Mouse (Mus musculus): ENCODE results near the gene Cdh5. TPM values are rescaled to one million over a fixed set of nuclear protein-coding genes. Genes with fewer than 3 reads are reported as not detected.

Gene Cdh5
- polyA plus RNA-seq, 1 experiment: 0.34 TPM

- no peaks in the 10 kb centered on the region for H3K9me3 ChIP-seq (replicated peaks; ENCODE audit: control insufficient read depth, insufficient read depth, low read length, poor library complexity, severe bottlenecking)
- H3K27me3 ChIP-seq (ENCODE audit: control insufficient read depth, insufficient read depth, low read length, poor library complexity, severe bottlenecking): no peaks in the 10 kb centered on the region
- H3K27ac ChIP-seq (ENCODE audit: insufficient read depth, low read length): no peak overlapping the region
- H3K4me3 ChIP-seq (ENCODE audit: low read depth, low read length): no peak overlapping the region
- TF ChIP-seq CTCF (IDR thresholded peaks at IDR 0.05; ENCODE audit: low read depth, low read length) (no peak), POLR2A (IDR thresholded peaks at IDR 0.05; ENCODE audit: insufficient read depth, low read length) (no peak), EP300 (IDR thresholded peaks at IDR 0.05; ENCODE audit: insufficient read depth, low read depth, low read length) (no peak)
- H3K9ac ChIP-seq (ENCODE audit: low read depth, poor library complexity, severe bottlenecking): no peak overlapping the region
- no peaks in the 10 kb centered on the region for H3K36me3 ChIP-seq (ENCODE audit: control insufficient read depth, insufficient read depth, low read length, poor library complexity, severe bottlenecking)
- no peaks in the 10 kb centered on the region for H3K4me1 ChIP-seq (ENCODE audit: control insufficient read depth, insufficient read depth, low read length)
Measured at GRCm38 (mm10) chr8:104146717-104147494, 45.5 kb downstream of the Cdh5 start.

GRCm38 (mm10) chr8:104147947-104148346 is 46.5 kb downstream of the Cdh5 start:
- no peak overlapping the region for H3K27ac ChIP-seq (ENCODE audit: insufficient read depth, low read length)
- TF ChIP-seq EP300 (IDR thresholded peaks at IDR 0.05; ENCODE audit: insufficient read depth, low read depth, low read length): no peak
- no peak for TF ChIP-seq CTCF (IDR thresholded peaks at IDR 0.05; ENCODE audit: low read depth, low read length)
- no peak for TF ChIP-seq POLR2A (IDR thresholded peaks at IDR 0.05; ENCODE audit: insufficient read depth, low read length)

GRCm38 (mm10) chr8:104160731-104161130 is 59.3 kb downstream of the Cdh5 start:
- Histone ChIP-seq H3K4me1 (ENCODE audit: control insufficient read depth, insufficient read depth, low read length) (no peaks in the 10 kb centered on the region), H3K9me3 (replicated peaks; ENCODE audit: control insufficient read depth, insufficient read depth, low read length, poor library complexity, severe bottlenecking) (peaks cover 6% of the 10 kb centered on the region), H3K4me3 (ENCODE audit: low read depth, low read length) (no peak overlapping the region), H3K9ac (ENCODE audit: low read depth, poor library complexity, severe bottlenecking) (no peak overlapping the region), H3K27me3 (ENCODE audit: control insufficient read depth, insufficient read depth, low read length, poor library complexity, severe bottlenecking) (no peaks in the 10 kb centered on the region; the same call in none of the 2 replicates), H3K36me3 (ENCODE audit: control insufficient read depth, insufficient read depth, low read length, poor library complexity, severe bottlenecking) (no peaks in the 10 kb centered on the region), H3K27ac (ENCODE audit: insufficient read depth, low read length) (no peak overlapping the region)
- TF ChIP-seq POLR2A (IDR thresholded peaks at IDR 0.05; ENCODE audit: insufficient read depth, low read length): no peak
- TF ChIP-seq CTCF (IDR thresholded peaks at IDR 0.05; ENCODE audit: low read depth, low read length): no peak
- TF ChIP-seq EP300 (IDR thresholded peaks at IDR 0.05; ENCODE audit: insufficient read depth, low read depth, low read length): no peak

More at GRCm38 (mm10) chr8:104147947-104148346, 46.5 kb downstream of the Cdh5 start:
- Histone ChIP-seq H3K9me3 (replicated peaks; ENCODE audit: control insufficient read depth, insufficient read depth, low read length, poor library complexity, severe bottlenecking) (no peaks in the 10 kb centered on the region), H3K36me3 (ENCODE audit: control insufficient read depth, insufficient read depth, low read length, poor library complexity, severe bottlenecking) (no peaks in the 10 kb centered on the region), H3K9ac (ENCODE audit: low read depth, poor library complexity, severe bottlenecking) (no peak overlapping the region), H3K27me3 (ENCODE audit: control insufficient read depth, insufficient read depth, low read length, poor library complexity, severe bottlenecking) (no peaks in the 10 kb centered on the region), H3K4me3 (ENCODE audit: low read depth, low read length) (no peak overlapping the region), H3K4me1 (ENCODE audit: control insufficient read depth, insufficient read depth, low read length) (no peaks in the 10 kb centered on the region)

GRCm38 (mm10) chr8:104169461-104169860 is 68.0 kb downstream of the Cdh5 start:
- no peak overlapping the region for H3K27ac ChIP-seq (ENCODE audit: insufficient read depth, low read length)
- H3K9ac ChIP-seq (ENCODE audit: low read depth, poor library complexity, severe bottlenecking): no peak overlapping the region
- TF ChIP-seq POLR2A (IDR thresholded peaks at IDR 0.05; ENCODE audit: insufficient read depth, low read length) (no peak), CTCF (IDR thresholded peaks at IDR 0.05; ENCODE audit: low read depth, low read length) (no peak), EP300 (IDR thresholded peaks at IDR 0.05; ENCODE audit: insufficient read depth, low read depth, low read length) (no peak)
- no peaks in the 10 kb centered on the region for H3K36me3 ChIP-seq (ENCODE audit: control insufficient read depth, insufficient read depth, low read length, poor library complexity, severe bottlenecking)
- H3K4me3 ChIP-seq (ENCODE audit: low read depth, low read length): no peak overlapping the region
- H3K27me3 ChIP-seq (ENCODE audit: control insufficient read depth, insufficient read depth, low read length, poor library complexity, severe bottlenecking): peaks cover 28% of the 10 kb centered on the region
- no peaks in the 10 kb centered on the region for H3K4me1 ChIP-seq (ENCODE audit: control insufficient read depth, insufficient read depth, low read length)
- H3K9me3 ChIP-seq (replicated peaks; ENCODE audit: control insufficient read depth, insufficient read depth, low read length, poor library complexity, severe bottlenecking): no peaks in the 10 kb centered on the region; the same call in 1 of the 2 replicates

- Histone ChIP-seq H3K9ac (ENCODE audit: low read depth, poor library complexity, severe bottlenecking) (peak within 1 kb of the TSS; percentile 77), H3K4me1 (ENCODE audit: control insufficient read depth, insufficient read depth, low read length) (no peaks in the 10 kb centered on the region), H3K4me3 (ENCODE audit: low read depth, low read length) (peak within 1 kb of the TSS; percentile 66), H3K36me3 (ENCODE audit: control insufficient read depth, insufficient read depth, low read length, poor library complexity, severe bottlenecking) (no peaks in the 10 kb centered on the region), H3K9me3 (replicated peaks; ENCODE audit: control insufficient read depth, insufficient read depth, low read length, poor library complexity, severe bottlenecking) (no peaks in the 10 kb centered on the region; the same call in 1 of the 2 replicates), H3K27ac (ENCODE audit: insufficient read depth, low read length) (no peak within 1 kb of the TSS), H3K27me3 (ENCODE audit: control insufficient read depth, insufficient read depth, low read length, poor library complexity, severe bottlenecking) (peaks cover 28% of the 10 kb centered on the region)
- TF ChIP-seq POLR2A (IDR thresholded peaks at IDR 0.05; ENCODE audit: insufficient read depth, low read length) (no peak), CTCF (IDR thresholded peaks at IDR 0.05; ENCODE audit: low read depth, low read length) (no peak), EP300 (IDR thresholded peaks at IDR 0.05; ENCODE audit: insufficient read depth, low read depth, low read length) (no peak)
Measured at GRCm38 (mm10) chr8:104170118-104171049, 69.0 kb downstream of the Cdh5 start, which contains the start of gene Bean1. Bean1 (plus strand) TSS chr8:104170442.
